Mouse (Mus musculus) adrenal gland, adult (tissue): ENCODE data around the gene Pik3ca.

Experiments used
- DNase-seq, 2 experiments: peaks; one replicate each; pipeline ENCODE4 v3.0.0; 2022 to 2023; ENCODE audit warnings: low spot score in 1 of 2; ENCODE audit not compliant: inconsistent age in 2 of 2

Gene Pik3ca

GRCm38 (mm10) chr3:32397461-32398174, at the start of gene Pik3ca:
Gene Pik3ca, plus strand, starts transcription at chr3:32397671.
- DNase-seq = peak; percentile 70 to 89

GRCm38 (mm10) chr3:32347881-32348280, 49.6 kb upstream of the Pik3ca start:
- no peak for DNase-seq

GRCm38 (mm10) chr3:32361221-32361620, 36.2 kb upstream of the Pik3ca start:
- peak in 1 of 2 experiments; percentile 43 for DNase-seq

GRCm38 (mm10) chr3:32364195-32364594, 33.3 kb upstream of the Pik3ca start:
- peak in 1 of 2 experiments; percentile 50 for DNase-seq

GRCm38 (mm10) chr3:32364841-32365545, 32.5 kb upstream of the Pik3ca start:
- no peak for DNase-seq

- peak; percentile 91 to 96 for DNase-seq
Measured at GRCm38 (mm10) chr3:32365546-32366245, 31.8 kb upstream of the Pik3ca start, which contains the start of gene Zmat3. Gene Zmat3, minus strand, starts transcription at chr3:32366014.

- peak in 1 of 2 experiments; percentile 23 for DNase-seq
Measured at GRCm38 (mm10) chr3:32366246-32366734, 31.2 kb upstream of the Pik3ca start.

- DNase-seq = peak in 1 of 2 experiments; percentile 29
Measured at GRCm38 (mm10) chr3:32367516-32367915, 30.0 kb upstream of the Pik3ca start.

GRCm38 (mm10) chr3:32371957-32372356, 25.5 kb upstream of the Pik3ca start:
- no peak for DNase-seq

GRCm38 (mm10) chr3:32372470-32372869, 25.0 kb upstream of the Pik3ca start:
- DNase-seq = no peak

- DNase-seq = no peak
Measured at GRCm38 (mm10) chr3:32373236-32373635, 24.2 kb upstream of the Pik3ca start.

- peak in 1 of 2 experiments; percentile 40 for DNase-seq
Measured at GRCm38 (mm10) chr3:32379891-32380290, 17.6 kb upstream of the Pik3ca start.

GRCm38 (mm10) chr3:32381556-32381955, 15.9 kb upstream of the Pik3ca start:
- DNase-seq = no peak

GRCm38 (mm10) chr3:32392841-32393240, 4.6 kb upstream of the Pik3ca start:
- DNase-seq = no peak

- DNase-seq = no peak
Measured at GRCm38 (mm10) chr3:32393986-32394385, 3.5 kb upstream of the Pik3ca start.

- peak; percentile 56 to 88 for DNase-seq
Measured at GRCm38 (mm10) chr3:32395771-32396551, 1.5 kb upstream of the Pik3ca start.

- DNase-seq = peak; percentile 99
Measured at GRCm38 (mm10) chr3:32396794-32397460, 544 bp upstream of the Pik3ca start.

- DNase-seq = no peak
Measured at GRCm38 (mm10) chr3:32398175-32398538, 686 bp downstream of the Pik3ca start.

- DNase-seq = peak in 1 of 2 experiments; percentile 49
Measured at GRCm38 (mm10) chr3:32398623-32399022, 1.2 kb downstream of the Pik3ca start.

- peak in 1 of 2 experiments; percentile 41 for DNase-seq
Measured at GRCm38 (mm10) chr3:32399381-32399780, 1.9 kb downstream of the Pik3ca start.
